Mouse (Mus musculus) duodenum, adult 2 months (tissue): Measurements from ENCODE around the gene Utp15. TPM values are rescaled to one million over a fixed set of nuclear protein-coding genes. Genes with fewer than 3 reads are reported as not detected.

ENCODE experiments used
- polyA plus RNA-seq: library from polyadenylated mRNA; depleted of rRNA; stranded (reverse); fragments of >200 nt; gene quantifications from 2 replicates; pipeline ENCODE4 v1.2.3, GENCODE M21; 2012; ENCODE audit warnings: low replicate concordance; rRNA removed

Gene Utp15
- polyA plus RNA-seq, result 0.94 and 0.98 TPM in 2 replicates

DNA sequence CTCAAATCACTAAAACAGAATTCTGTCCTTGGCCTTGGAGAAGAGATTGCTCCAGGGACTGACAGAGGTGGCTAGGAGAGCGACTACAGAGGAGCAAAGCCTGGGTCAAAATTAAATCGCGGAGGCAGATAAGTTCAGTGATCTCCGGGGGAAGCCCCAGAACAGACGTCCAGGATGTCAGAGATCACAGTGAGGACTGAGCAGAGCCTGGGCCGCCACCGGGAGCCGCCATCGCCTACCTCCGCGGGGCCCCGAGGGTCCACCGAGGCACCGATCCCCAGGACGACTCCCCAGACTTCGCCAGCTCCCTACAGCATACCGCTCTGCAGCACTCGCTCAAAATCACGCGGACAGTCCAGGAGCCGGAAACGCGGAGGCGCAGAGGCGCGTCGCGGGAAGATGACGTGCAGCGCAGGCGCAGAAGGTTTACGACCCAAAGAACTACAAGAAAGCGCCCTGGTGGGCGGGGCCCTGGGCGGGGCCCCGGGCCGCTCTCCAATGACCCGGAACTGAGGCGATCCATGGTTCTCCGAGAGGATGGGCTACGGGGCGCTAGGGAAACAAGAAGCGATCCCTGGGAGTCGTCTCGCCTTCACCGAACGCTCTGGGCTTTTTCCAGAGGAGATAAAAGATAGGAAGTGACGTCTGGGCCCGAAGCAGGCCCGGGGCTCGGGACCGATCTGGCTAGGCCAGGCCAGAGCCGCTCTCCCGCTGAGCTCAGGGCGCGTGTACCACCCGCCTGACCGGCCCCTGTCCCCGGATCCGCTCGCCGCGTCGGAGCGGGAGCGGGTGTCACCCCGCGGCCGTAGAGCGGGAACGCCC, at the start of gene Utp15, which contains the start of gene Ankra2:
TSS of gene Utp15 (minus strand) at position 406 of the 822 bp plus-strand sequence.
TSS of gene Ankra2 (plus strand) at position 439 of the 822 bp plus-strand sequence.

DNA sequence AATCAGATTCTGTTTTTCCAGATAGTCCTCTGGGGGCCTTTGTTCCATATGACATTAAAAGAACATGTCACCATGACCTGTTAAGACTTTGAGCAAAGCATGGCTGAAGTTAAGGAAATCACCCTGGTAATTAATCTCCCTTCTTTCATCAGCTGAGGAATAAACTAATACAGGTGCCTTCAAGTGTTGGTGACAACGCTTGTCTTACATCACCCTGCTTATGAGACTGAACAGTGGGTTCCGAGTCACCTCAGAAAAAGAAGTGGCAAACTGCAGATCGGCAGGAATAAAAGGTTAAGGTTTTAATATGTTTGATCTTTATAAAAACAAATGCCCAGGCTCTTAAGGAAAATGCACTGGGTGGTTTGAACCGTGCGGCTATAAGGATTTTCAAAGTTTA, 16.8 kb upstream of the Utp15 start, which contains the start of gene Gm21976:
TSS of gene Gm21976 (plus strand) at position 202 of the 400 bp plus-strand sequence.

DNA sequence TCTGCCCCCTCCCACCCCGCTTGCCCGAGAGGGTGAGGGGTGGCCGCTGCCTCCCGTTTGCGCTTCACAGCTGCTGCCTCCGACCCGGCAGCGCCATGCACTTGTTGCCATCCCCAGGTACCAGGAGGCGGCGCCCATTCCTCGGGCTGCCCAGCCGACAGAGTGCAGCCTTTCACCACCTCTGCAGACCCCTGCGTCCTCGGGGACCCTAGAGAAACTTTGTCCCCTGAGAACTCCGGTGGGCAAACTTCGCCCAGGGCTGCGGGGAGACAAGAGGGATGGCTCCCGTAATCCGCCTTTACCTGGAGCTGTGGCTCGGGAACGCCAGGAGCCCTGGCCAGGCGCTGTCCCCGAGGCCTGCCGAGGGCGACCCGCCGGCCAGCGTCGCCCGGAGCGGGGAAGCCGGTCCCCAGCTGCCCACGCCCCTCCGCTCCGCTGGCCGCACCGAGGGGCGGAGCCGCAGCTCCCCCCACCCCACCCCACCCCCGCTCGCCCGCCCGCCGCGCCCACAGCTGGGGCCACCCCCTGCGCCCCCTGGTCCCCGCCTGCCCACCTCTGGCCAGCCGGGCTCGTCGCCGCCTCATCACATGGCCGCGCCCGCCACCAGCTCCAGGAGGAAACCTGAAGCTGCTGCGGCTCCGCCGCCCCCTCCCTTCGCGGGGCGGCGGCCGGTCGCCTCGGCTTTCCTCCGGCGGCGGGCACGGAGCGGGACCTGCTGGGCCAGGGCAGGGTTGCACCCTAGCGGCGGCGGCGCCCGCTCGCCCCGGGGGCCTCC, 56.9 kb downstream of the Utp15 start, which contains the start of gene Arhgef28:
TSS of gene Arhgef28 (minus strand) at position 669 of the 775 bp plus-strand sequence.

Other genes with a start within 250 kb of the Utp15 start
- 0.70 and 3.4 TPM in 2 replicates for gene Arhgef28, start 56.6 kb downstream of the Utp15 start, polyA plus RNA-seq
- gene Ankra2, start within 50 bp of the Utp15 start, polyA plus RNA-seq, result 5.3 and 7.6 TPM in 2 replicates
- gene Gm21976, start 16.8 kb upstream of the Utp15 start, polyA plus RNA-seq, result not detected in 2 replicates
- gene Btf3, start 54.0 kb upstream of the Utp15 start, polyA plus RNA-seq, result 22.3 and 33.0 TPM in 2 replicates
- 0.04 TPM in 1 of 2 replicates, not detected in the other for gene Foxd1, start 91.2 kb upstream of the Utp15 start, polyA plus RNA-seq
- gene Gm10320, start 229.0 kb upstream of the Utp15 start, polyA plus RNA-seq, result 0.93 and 1.2 TPM in 2 replicates